Mouse (Mus musculus) MEL (cell line): ENCODE data around the gene Kcnj9.

Source experiments
- CTCF ChIP-seq, 3 experiments: IDR thresholded peaks in 2 of 3; conservative IDR thresholded peaks in 1 of 3; 2 replicates each; pipeline ENCODE4 v1.5.1; 2011 to 2012; ENCODE audit warnings: low read length in 3 of 3, low read depth in 2 of 3, mild to moderate bottlenecking in 2 of 3, improper control_type of control experiment in 1 of 3, inconsistent platforms in 1 of 3, mixed read lengths in 1 of 3, moderate library complexity in 1 of 3; ENCODE audit not compliant: control insufficient read depth in 1 of 3, insufficient read depth in 1 of 3, poor library complexity in 1 of 3, severe bottlenecking in 1 of 3
- E2F4 ChIP-seq: IDR thresholded peaks from 2 replicates; pipeline ENCODE4 v1.6.1; 2011; ENCODE audit warnings: low read depth, low read length, improper control_type of control experiment, borderline replicate concordance
- MAX ChIP-seq: IDR thresholded peaks from 2 replicates; pipeline ENCODE4 v1.6.1; 2011; ENCODE audit warnings: low read length, improper control_type of control experiment

DNA sequence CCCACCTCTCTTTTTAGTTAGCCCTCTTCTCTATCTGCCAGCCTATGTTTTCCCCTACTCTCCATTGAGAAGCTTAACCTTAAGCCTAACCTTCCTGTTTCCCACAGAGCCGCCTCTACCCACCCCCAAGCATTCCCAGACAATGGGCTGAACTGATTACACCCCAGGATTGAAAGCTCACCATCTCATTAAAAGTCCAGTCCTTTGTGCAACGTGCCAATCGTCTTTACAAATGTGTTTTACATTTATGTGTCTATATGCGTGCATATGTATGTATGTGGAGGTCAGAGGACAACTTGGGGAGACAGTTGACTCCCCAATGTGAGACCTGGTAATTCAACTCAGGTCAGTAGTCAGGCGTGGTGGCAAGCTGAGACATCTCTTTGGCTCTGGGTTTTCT lies 5.8 kb downstream of the Kcnj9 start:
- TF ChIP-seq E2F4 (no peak), MAX (no peak), CTCF (IDR thresholded peaks at IDR 0.05 in 2 of 3, conservative IDR thresholded peaks at IDR 0.05 in 1 of 3; ENCODE audit: control insufficient read depth in 1 of 3, insufficient read depth in 1 of 3, low read depth in 2 of 3, low read length in 3 of 3, poor library complexity in 1 of 3, severe bottlenecking in 1 of 3) (no peak)
